ENCODE assay signal across 21 mouse cellular contexts in genomic region chr6:147362842-147363241, GRCm38 (mm10).
"Had no signal": no experiment of that assay in that cellular context is flagged by ENCODE, and none has a peak within 500 bp of the region (broad histone marks: within the 10 kb centered on the region; RNA-seq: fewer than 3 reads in every experiment).

No protein-coding gene starts in this region.

- H3K27me3 ChIP-seq: heart, embryonic 12.5 days; hindbrain, embryonic 13.5 days; hindbrain, embryonic 15.5 days; limb, embryonic 13.5 days; limb, embryonic 15.5 days; liver, embryonic 12.5 days had no signal

- H3K36me3 ChIP-seq: heart, embryonic 12.5 days; hindbrain, embryonic 13.5 days; hindbrain, embryonic 15.5 days; limb, embryonic 13.5 days; limb, embryonic 15.5 days; liver, embryonic 12.5 days had no signal

- H3K4me3 ChIP-seq: heart, adult 2 months; heart, embryonic 12.5 days; hindbrain, embryonic 13.5 days; hindbrain, embryonic 15.5 days; limb, embryonic 13.5 days; limb, embryonic 15.5 days; liver, embryonic 12.5 days had no signal

- H3K9ac ChIP-seq: forebrain, postnatal 0 days; heart, embryonic 12.5 days; hindbrain, embryonic 13.5 days; hindbrain, embryonic 15.5 days; limb, embryonic 13.5 days; limb, embryonic 15.5 days; liver, embryonic 12.5 days; liver, embryonic 14.5 days had no signal

- H3K4me2 ChIP-seq: heart, embryonic 12.5 days; hindbrain, embryonic 13.5 days; hindbrain, embryonic 15.5 days; limb, embryonic 13.5 days; limb, embryonic 15.5 days; liver, embryonic 12.5 days had no signal

- DNase-seq: forebrain, postnatal 0 days; gastrocnemius, postnatal 14 days; gastrocnemius, postnatal 36 days; heart, adult 2 months; heart, postnatal 10 days; kidney, adult 11 months; kidney, adult 8-10 months; kidney, postnatal 10 days; kidney, postnatal 36 days; layer of hippocampus, adult 9-11 months; layer of hippocampus, postnatal 36 days; left cerebral cortex, postnatal 4 days had no signal

- H3K27ac ChIP-seq: heart, adult 2 months; hindbrain, embryonic 13.5 days; hindbrain, embryonic 15.5 days; hindbrain, postnatal 0 days; limb, embryonic 13.5 days; limb, embryonic 15.5 days; liver, embryonic 12.5 days; liver, embryonic 14.5 days had no signal

- H3K4me1 ChIP-seq: heart, embryonic 12.5 days; hindbrain, embryonic 13.5 days; hindbrain, embryonic 15.5 days; limb, embryonic 15.5 days; liver, embryonic 12.5 days had no signal

- ATAC-seq: forebrain, postnatal 0 days; hindbrain, postnatal 0 days; intestine, embryonic 16.5 days; liver, embryonic 12.5 days had no signal

- H3K9me3 ChIP-seq: heart, embryonic 12.5 days; hindbrain, embryonic 13.5 days; hindbrain, embryonic 15.5 days; limb, embryonic 13.5 days; limb, embryonic 15.5 days; liver, embryonic 12.5 days had no signal
